Mouse (Mus musculus) small intestine, adult 2 months (tissue): ENCODE measurements at regions not wholly inside any gene's neighbourhood (a gene's known extent, or its start where the extent isn't known, plus 50 kb on each side); places are given as distances from the start of the nearest gene placed in this dataset.

ENCODE experiments used
- H3K27ac ChIP-seq: fragments of 200-500 bp; 2 replicates; pipeline ENCODE4 v1.5.1; 2012; ENCODE audit warnings: low read depth, low read length, control low read depth, inconsistent platforms; ENCODE audit not compliant: insufficient read depth
- H3K27me3 ChIP-seq: fragments of 200-500 bp; 2 replicates; pipeline ENCODE4 v1.6.1; 2012; ENCODE audit warnings: mild to moderate bottlenecking, moderate library complexity, low read length, inconsistent platforms; ENCODE audit not compliant: control insufficient read depth, insufficient read depth
- H3K36me3 ChIP-seq: fragments of 200-500 bp; 2 replicates; pipeline ENCODE4 v1.6.1; 2012; ENCODE audit warnings: mild to moderate bottlenecking, low read length, control low read depth, inconsistent platforms; ENCODE audit not compliant: control insufficient read depth, insufficient read depth
- H3K4me1 ChIP-seq: fragments of 200-500 bp; 2 replicates; pipeline ENCODE4 v1.6.1; 2012; ENCODE audit warnings: low read length, inconsistent platforms, mixed read lengths; ENCODE audit not compliant: control insufficient read depth, insufficient read depth, insufficient read length
- H3K4me3 ChIP-seq: fragments of 200-500 bp; 2 replicates; pipeline ENCODE4 v1.5.1; 2012; ENCODE audit warnings: low read depth, mild to moderate bottlenecking, control low read depth, inconsistent platforms, low read length, moderate library complexity
- CTCF ChIP-seq: fragments of 200-500 bp; IDR thresholded peaks from 2 replicates; pipeline ENCODE4 v1.5.1; 2012; ENCODE audit warnings: low read depth, mild to moderate bottlenecking, control low read depth, inconsistent platforms, low read length, moderate library complexity, mixed read lengths; ENCODE audit not compliant: insufficient replicate concordance, insufficient read length; ENCODE audit errors: extremely low read depth
- POLR2A ChIP-seq: fragments of 200-500 bp; IDR thresholded peaks from 2 replicates; pipeline ENCODE4 v1.6.1; 2012; ENCODE audit warnings: low read depth, mild to moderate bottlenecking, control low read depth, inconsistent platforms, low read length, moderate library complexity
- WGBS: fragments of 180-500 bp; shearing (Covaris S2); methylation state at CpG from one replicate; pipeline ENCODE4 v1.1.7; 2018; 5-methylcytosine and 5-hydroxymethylcytosine counted together

GRCm38 (mm10) chr5:115790436-115790835 lies 54.6 kb upstream of the Cit start:
- Histone ChIP-seq H3K27me3 (no peaks in the 10 kb centered on the region), H3K36me3 (no peaks in the 10 kb centered on the region), H3K27ac (no peak overlapping the region), H3K4me1 (no peaks in the 10 kb centered on the region), H3K4me3 (no peak overlapping the region)
- 3% methylated on average over 3 of the region's 3 CpGs for WGBS
- no peak for TF ChIP-seq POLR2A
- peak; percentile 76; the same call in 1 of the 2 replicates for TF ChIP-seq CTCF
